Mouse (Mus musculus): ENCODE data around the gene B3gnt6. TPM values are rescaled to one million over a fixed set of nuclear protein-coding genes. Genes with fewer than 3 reads are reported as not detected.

B3gnt6 gene
- polyA plus RNA-seq, 2 experiments, result 0.08 TPM; not detected in 1

DNA sequence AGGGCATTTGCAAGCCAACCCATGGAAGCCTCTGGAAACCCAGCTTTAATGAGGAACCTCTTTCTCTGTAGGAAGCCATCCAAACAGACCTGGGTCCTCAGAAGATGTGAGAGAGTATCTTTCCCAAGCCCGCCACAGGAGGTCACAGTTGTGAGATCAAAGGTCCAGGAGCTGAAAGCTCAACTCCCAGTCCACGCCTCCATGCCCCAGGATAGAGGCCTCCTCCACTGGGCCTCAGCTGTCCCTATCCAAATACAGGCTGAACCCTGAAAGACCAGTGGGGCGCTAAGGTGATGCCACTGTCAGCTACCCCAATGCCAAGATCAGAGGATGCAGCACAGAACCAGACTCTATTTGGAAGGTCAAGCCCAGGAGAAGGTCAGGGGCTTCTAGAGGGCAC lies 56.6 kb downstream of the B3gnt6 start:
- ATAC-seq (ENCODE audit: low FRiP score, low read depth), result no peak
- H3K27me3 ChIP-seq (ENCODE audit: control insufficient read depth, insufficient read depth, low read length), result no peaks in the 10 kb centered on the region
- 63% methylated on average over 3 of the region's 3 CpGs for WGBS

More for the DNA sequence above, 56.6 kb downstream of the B3gnt6 start:
- no peak overlapping the region for H3K4me2 ChIP-seq (replicated peaks; ENCODE audit: low read depth, low read length, severe bottlenecking)
- no peak for DNase-seq (ENCODE audit: low spot score)
- H3K9me3 ChIP-seq (ENCODE audit: control insufficient read depth, low read length), result no peaks in the 10 kb centered on the region
- no peaks in the 10 kb centered on the region for H3K36me3 ChIP-seq (ENCODE audit: control insufficient read depth, insufficient read depth, low read length)
- TF ChIP-seq POLR2A (IDR thresholded peaks at IDR 0.05; ENCODE audit: borderline replicate concordance, extremely low read depth, insufficient read depth, insufficient read length), result no peak
- H3K4me1 ChIP-seq (ENCODE audit: control insufficient read depth, insufficient read depth, low read length), result no peaks in the 10 kb centered on the region; the same call in 1 of the 2 replicates
- no peak overlapping the region for H3K27ac ChIP-seq (replicated peaks; ENCODE audit: low read depth, low read length)
- H3K4me3 ChIP-seq (replicated peaks; ENCODE audit: low read length), result no peak overlapping the region
- H3K9ac ChIP-seq (ENCODE audit: low read depth, low read length, severe bottlenecking), result no peak overlapping the region

Other genes with a start within 250 kb of the B3gnt6 start
- gene Myo7a, start 80.0 kb downstream of the B3gnt6 start, polyA plus RNA-seq (2012; rRNA removed), result 18.1 and 24.0 TPM in 2 replicates
- 8.1 and 11.3 TPM in 2 replicates for gene Myo7a, start 80.0 kb downstream of the B3gnt6 start, polyA plus RNA-seq (2014; fragmentation: Nextera tagmentation; extraction: Ambion mirVana)
- 0.25 and 0.38 TPM in 2 replicates for gene Omp, start 54.0 kb downstream of the B3gnt6 start, polyA plus RNA-seq (2012; rRNA removed)
- 0.17 and 0.18 TPM in 2 replicates for gene Omp, start 54.0 kb downstream of the B3gnt6 start, polyA plus RNA-seq (2014; fragmentation: Nextera tagmentation; extraction: Ambion mirVana)
- gene Capn5, start 21.2 kb downstream of the B3gnt6 start, polyA plus RNA-seq (2012; rRNA removed), result 9.6 and 11.3 TPM in 2 replicates
- 5.6 and 6.5 TPM in 2 replicates for gene Capn5, start 21.2 kb downstream of the B3gnt6 start, polyA plus RNA-seq (2014; fragmentation: Nextera tagmentation; extraction: Ambion mirVana)
- 22.6 and 23.6 TPM in 2 replicates for gene Acer3, start 121.7 kb upstream of the B3gnt6 start, polyA plus RNA-seq (2012; rRNA removed)
- 35.7 and 37.9 TPM in 2 replicates for gene Acer3, start 121.7 kb upstream of the B3gnt6 start, polyA plus RNA-seq (2014; fragmentation: Nextera tagmentation; extraction: Ambion mirVana)
- 44.0 and 61.0 TPM in 2 replicates for gene Tsku, start 161.8 kb upstream of the B3gnt6 start, polyA plus RNA-seq (2012; rRNA removed)
- 28.6 and 31.4 TPM in 2 replicates for gene Tsku, start 161.8 kb upstream of the B3gnt6 start, polyA plus RNA-seq (2014; fragmentation: Nextera tagmentation; extraction: Ambion mirVana)
- 0.09 TPM in 1 of 2 replicates, not detected in the other for gene Gucy2d, start 240.9 kb upstream of the B3gnt6 start, polyA plus RNA-seq (2012; rRNA removed)
- gene Gucy2d, start 240.9 kb upstream of the B3gnt6 start, polyA plus RNA-seq (2014; fragmentation: Nextera tagmentation; extraction: Ambion mirVana), result not detected in 2 replicates